9 mouse cellular contexts compared by ENCODE assay signal in the genomic region with DNA sequence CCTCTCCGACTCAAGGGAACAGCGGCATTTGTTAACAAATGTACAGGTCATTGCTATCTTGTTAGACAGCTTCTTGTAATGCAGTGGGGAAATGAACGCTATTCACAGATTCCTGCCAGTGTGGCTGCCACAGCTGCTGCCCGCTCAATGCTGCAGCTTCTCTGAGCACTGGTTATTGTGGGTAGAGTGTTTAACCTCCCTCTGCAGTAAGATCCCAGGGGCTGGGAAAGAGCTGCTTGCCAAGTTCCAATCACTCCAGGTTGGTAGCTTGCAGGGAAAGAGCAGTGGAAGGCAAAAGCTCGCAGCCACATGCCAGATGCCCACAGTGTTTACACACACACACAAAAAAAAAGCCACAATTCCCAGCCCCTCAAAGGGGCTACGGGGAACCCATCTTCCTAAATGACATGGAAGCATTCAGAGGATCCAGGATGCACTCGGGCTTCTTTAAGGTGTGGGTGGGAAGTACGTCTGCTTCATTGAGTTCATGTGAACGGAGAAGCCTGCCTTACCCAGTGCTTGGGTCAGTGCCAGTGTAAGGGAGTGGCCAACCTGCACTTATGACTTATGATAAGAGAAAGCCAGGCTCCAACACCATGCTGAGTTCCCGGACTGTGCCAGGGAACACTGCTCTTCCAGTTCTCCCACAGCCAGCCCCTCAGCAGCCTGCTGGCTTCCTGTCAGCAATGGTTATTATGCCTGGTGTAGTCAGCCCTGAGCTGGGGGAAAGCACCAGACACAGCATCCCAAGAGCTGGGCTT. TPM values are rescaled to one million over a fixed set of nuclear protein-coding genes. Genes with fewer than 3 reads are reported as not detected.
DNase-seq lines count a peak whose midpoint lies in the region; ATAC-seq and TF ChIP-seq lines count a peak whose summit lies in the region.
"Had no signal": no experiment of that assay in that cellular context is flagged by ENCODE, and none has a peak within 500 bp of the region (broad histone marks: within the 10 kb centered on the region; RNA-seq: fewer than 3 reads in every experiment).

No protein-coding gene starts in this region.

- no peak overlapping the region for H3K4me2 ChIP-seq in embryonic facial prominence, embryonic 13.5 days
- H3K4me2 ChIP-seq in midbrain, embryonic 14.5 days (ENCODE audit: low read length), result no peak overlapping the region
- H3K4me2 ChIP-seq in midbrain, embryonic 11.5 days, result no peak overlapping the region
- H3K4me2 ChIP-seq in forebrain, postnatal 0 days (ENCODE audit: low read depth), result no peak overlapping the region
- no peak overlapping the region for H3K4me2 ChIP-seq in stomach, embryonic 15.5 days

- no peaks in the 10 kb centered on the region for H3K9me3 ChIP-seq in embryonic facial prominence, embryonic 13.5 days
- H3K9me3 ChIP-seq in embryonic facial prominence, embryonic 10.5 days, result no peaks in the 10 kb centered on the region
- H3K9me3 ChIP-seq in midbrain, embryonic 14.5 days (ENCODE audit: control insufficient read depth, low read length), result no peaks in the 10 kb centered on the region
- H3K9me3 ChIP-seq in midbrain, embryonic 11.5 days (ENCODE audit: control insufficient read depth, low read length), result no peaks in the 10 kb centered on the region
- H3K9me3 ChIP-seq in forebrain, postnatal 0 days (ENCODE audit: low read length), result no peaks in the 10 kb centered on the region
- H3K9me3 ChIP-seq in stomach, embryonic 15.5 days, result no peaks in the 10 kb centered on the region

- H3K27ac ChIP-seq in embryonic facial prominence, embryonic 13.5 days, result peak overlapping the region; percentile 66
- no peak overlapping the region for H3K27ac ChIP-seq in embryonic facial prominence, embryonic 10.5 days (replicated peaks)
- H3K27ac ChIP-seq in midbrain, embryonic 14.5 days (replicated peaks; ENCODE audit: low read depth, low read length), result 0 out of 2 replicates have a peak overlapping the region, but pooled peaks have one; percentile 8
- no peak overlapping the region for H3K27ac ChIP-seq in midbrain, embryonic 11.5 days (ENCODE audit: low read depth, low read length)
- no peak overlapping the region for H3K27ac ChIP-seq in forebrain, postnatal 0 days (ENCODE audit: low read depth, low read length)
- 0 out of 2 replicates have a peak overlapping the region, but pooled peaks have one; percentile 36 for H3K27ac ChIP-seq in stomach, embryonic 15.5 days

- peaks cover 10% of the 10 kb centered on the region; the same call in 1 of the 2 replicates for H3K36me3 ChIP-seq in embryonic facial prominence, embryonic 13.5 days
- H3K36me3 ChIP-seq in embryonic facial prominence, embryonic 10.5 days (replicated peaks), result peaks cover 12% of the 10 kb centered on the region; the same call in 1 of the 2 replicates
- H3K36me3 ChIP-seq in midbrain, embryonic 14.5 days (ENCODE audit: control insufficient read depth, insufficient read depth, low read length), result no peaks in the 10 kb centered on the region
- no peaks in the 10 kb centered on the region for H3K36me3 ChIP-seq in midbrain, embryonic 11.5 days (ENCODE audit: control insufficient read depth, insufficient read depth, low read length)
- no peaks in the 10 kb centered on the region for H3K36me3 ChIP-seq in forebrain, postnatal 0 days (ENCODE audit: insufficient read depth)
- H3K36me3 ChIP-seq in stomach, embryonic 15.5 days, result peaks cover 7% of the 10 kb centered on the region; the same call in 1 of the 2 replicates

- no peaks in the 10 kb centered on the region for H3K27me3 ChIP-seq in embryonic facial prominence, embryonic 13.5 days
- H3K27me3 ChIP-seq in embryonic facial prominence, embryonic 10.5 days (replicated peaks; ENCODE audit: low read depth, poor library complexity, severe bottlenecking), result peaks cover 4% of the 10 kb centered on the region; the same call in 1 of the 2 replicates
- no peaks in the 10 kb centered on the region for H3K27me3 ChIP-seq in midbrain, embryonic 14.5 days (ENCODE audit: control insufficient read depth, insufficient read depth, low read length)
- no peaks in the 10 kb centered on the region; the same call in 1 of the 2 replicates for H3K27me3 ChIP-seq in midbrain, embryonic 11.5 days (ENCODE audit: control insufficient read depth, insufficient read depth, low read length)
- H3K27me3 ChIP-seq in forebrain, postnatal 0 days (ENCODE audit: insufficient read depth, low read length), result no peaks in the 10 kb centered on the region
- H3K27me3 ChIP-seq in stomach, embryonic 15.5 days (replicated peaks), result no peaks in the 10 kb centered on the region

- 59% methylated on average over 10 of the region's 10 CpGs for WGBS in embryonic facial prominence, embryonic 13.5 days
- WGBS in embryonic facial prominence, embryonic 10.5 days, result 83% methylated on average over 10 of the region's 10 CpGs
- WGBS in midbrain, embryonic 14.5 days, result 72% methylated on average over 10 of the region's 10 CpGs
- 87% methylated on average over 10 of the region's 10 CpGs for WGBS in midbrain, embryonic 11.5 days
- WGBS in forebrain, postnatal 0 days, result 28% methylated on average over 10 of the region's 10 CpGs
- WGBS in stomach, embryonic 15.5 days, result 58% methylated on average over 10 of the region's 10 CpGs

- H3K9ac ChIP-seq in embryonic facial prominence, embryonic 13.5 days, result no peak overlapping the region
- H3K9ac ChIP-seq in midbrain, embryonic 14.5 days (replicated peaks; ENCODE audit: low read length), result no peak overlapping the region
- H3K9ac ChIP-seq in midbrain, embryonic 11.5 days (ENCODE audit: low read length), result no peak overlapping the region
- peak overlapping the region; percentile 18; the same call in 1 of the 2 replicates for H3K9ac ChIP-seq in forebrain, postnatal 0 days
- H3K9ac ChIP-seq in stomach, embryonic 15.5 days, result no peak overlapping the region

- H3K4me1 ChIP-seq in embryonic facial prominence, embryonic 13.5 days, result peaks cover 16% of the 10 kb centered on the region
- H3K4me1 ChIP-seq in embryonic facial prominence, embryonic 10.5 days, result peaks cover 8% of the 10 kb centered on the region; the same call in 1 of the 2 replicates
- peaks cover 10% of the 10 kb centered on the region; the same call in 1 of the 2 replicates for H3K4me1 ChIP-seq in midbrain, embryonic 14.5 days (ENCODE audit: control insufficient read depth, insufficient read depth, low read length)
- H3K4me1 ChIP-seq in midbrain, embryonic 11.5 days (ENCODE audit: control insufficient read depth, insufficient read depth, low read length), result 0 out of 2 replicates have a peak, but pooled peaks cover 2% of the 10 kb centered on the region
- H3K4me1 ChIP-seq in forebrain, postnatal 0 days (ENCODE audit: insufficient read depth), result 0 out of 2 replicates have a peak, but pooled peaks cover 3% of the 10 kb centered on the region
- peaks cover 6% of the 10 kb centered on the region; the same call in 1 of the 2 replicates for H3K4me1 ChIP-seq in stomach, embryonic 15.5 days

- no peak for DNase-seq in embryonic facial prominence, embryonic 10.5 days (ENCODE audit: low spot score)
- DNase-seq in midbrain, embryonic 14.5 days, result peak; percentile 30
- no peak for DNase-seq in midbrain, embryonic 11.5 days (ENCODE audit: low spot score, missing footprints)
- DNase-seq in forebrain, postnatal 0 days, result peak; percentile 36
- peak; percentile 79 to 85 for DNase-seq in lung, adult 18-20 months
- no peak for DNase-seq in thymus, postnatal 0 days (ENCODE audit: low spot score)

- no peak overlapping the region for H3K4me3 ChIP-seq in embryonic facial prominence, embryonic 13.5 days
- no peak overlapping the region for H3K4me3 ChIP-seq in embryonic facial prominence, embryonic 10.5 days
- H3K4me3 ChIP-seq in midbrain, embryonic 14.5 days (replicated peaks; ENCODE audit: low read depth, low read length), result no peak overlapping the region
- no peak overlapping the region for H3K4me3 ChIP-seq in midbrain, embryonic 11.5 days (ENCODE audit: low read depth, low read length)
- no peak overlapping the region for H3K4me3 ChIP-seq in forebrain, postnatal 0 days (ENCODE audit: low read depth, low read length)
- no peak overlapping the region for H3K4me3 ChIP-seq in stomach, embryonic 15.5 days (replicated peaks)

- TF ChIP-seq CTCF in forebrain, postnatal 0 days (IDR thresholded peaks at IDR 0.05; ENCODE audit: low read depth), result no peak

- no peak; the same call in 1 of the 2 replicates for ATAC-seq in embryonic facial prominence, embryonic 13.5 days (ENCODE audit: insufficient number of reproducible peaks, insufficient read depth, low FRiP score, low TSS enrichment, low read depth)
- no peak for ATAC-seq in midbrain, embryonic 14.5 days (ENCODE audit: low FRiP score, low TSS enrichment)
- no peak for ATAC-seq in midbrain, embryonic 11.5 days (ENCODE audit: low FRiP score)
- ATAC-seq in forebrain, postnatal 0 days, result peak; percentile 76
- peak; percentile 79; the same call in 1 of the 2 replicates for ATAC-seq in stomach, embryonic 15.5 days (ENCODE audit: insufficient read depth, low FRiP score, low read depth)

RNA-seq across cellular contexts. Expression of a gene that starts 14.2 kb away (rescaled TPM):
- 22.0 and 27.5 TPM in 2 replicates for polyA plus RNA-seq in embryonic facial prominence, embryonic 13.5 days (2015; fragmentation: Nextera tagmentation; extraction: Ambion mirVana)
- polyA plus RNA-seq in embryonic facial prominence, embryonic 10.5 days (2016; fragmentation: Nextera tagmentation; extraction: Ambion mirVana), result 18.0 and 18.9 TPM in 2 replicates
- polyA plus RNA-seq in midbrain, embryonic 14.5 days (2014; fragmentation: Nextera tagmentation; extraction: Ambion mirVana), result 7.2 and 11.2 TPM in 2 replicates
- polyA plus RNA-seq in midbrain, embryonic 11.5 days (2014; fragmentation: Nextera tagmentation; extraction: Ambion mirVana), result 15.3 and 15.4 TPM in 2 replicates
- 16.9 and 23.3 TPM in 2 replicates for total RNA-seq in forebrain, postnatal 0 days (2014; rRNA removed)
- polyA plus RNA-seq in forebrain, postnatal 0 days (2015; fragmentation: Nextera tagmentation; extraction: Ambion mirVana), result 16.2 and 18.9 TPM in 2 replicates
- polyA plus RNA-seq in stomach, embryonic 15.5 days (2015; fragmentation: Nextera tagmentation; extraction: Ambion mirVana), result 67.2 and 74.4 TPM in 2 replicates
- polyA plus RNA-seq in thymus, postnatal 0 days (2015; fragmentation: Nextera tagmentation; extraction: Ambion mirVana), result 16.5 and 18.9 TPM in 2 replicates

RNA-seq across cellular contexts. Expression of a gene that starts 44.9 kb away (rescaled TPM):
- polyA plus RNA-seq in embryonic facial prominence, embryonic 13.5 days (2015; fragmentation: Nextera tagmentation; extraction: Ambion mirVana), result not detected in 2 replicates
- polyA plus RNA-seq in embryonic facial prominence, embryonic 10.5 days (2016; fragmentation: Nextera tagmentation; extraction: Ambion mirVana), result not detected in 2 replicates
- not detected in 2 replicates for polyA plus RNA-seq in midbrain, embryonic 14.5 days (2014; fragmentation: Nextera tagmentation; extraction: Ambion mirVana)
- not detected in 2 replicates for polyA plus RNA-seq in midbrain, embryonic 11.5 days (2014; fragmentation: Nextera tagmentation; extraction: Ambion mirVana)
- total RNA-seq in forebrain, postnatal 0 days (2014; rRNA removed), result not detected in 2 replicates
- not detected in 2 replicates for polyA plus RNA-seq in forebrain, postnatal 0 days (2015; fragmentation: Nextera tagmentation; extraction: Ambion mirVana)
- polyA plus RNA-seq in stomach, embryonic 15.5 days (2015; fragmentation: Nextera tagmentation; extraction: Ambion mirVana), result not detected in 2 replicates
- polyA plus RNA-seq in thymus, postnatal 0 days (2015; fragmentation: Nextera tagmentation; extraction: Ambion mirVana), result 0.13 and 0.18 TPM in 2 replicates
- total RNA-seq: left cerebral cortex, postnatal 10 days had no signal

Comparison
In these comparisons a context has a peak if more than half of its experiments do, and no peak if none do; other contexts are left out.
1. H3K27ac ChIP-seq: peak in embryonic facial prominence, embryonic 13.5 days (single experiment), midbrain, embryonic 14.5 days (single experiment) and stomach, embryonic 15.5 days (single experiment); none in embryonic facial prominence, embryonic 10.5 days (single experiment), midbrain, embryonic 11.5 days (single experiment) and forebrain, postnatal 0 days (single experiment).
2. DNase-seq: peak in midbrain, embryonic 14.5 days (single experiment), forebrain, postnatal 0 days (single experiment) and lung, adult 18-20 months (2 of 2); none in embryonic facial prominence, embryonic 10.5 days (single experiment), midbrain, embryonic 11.5 days (single experiment) and thymus, postnatal 0 days (single experiment).
3. ATAC-seq: peak in forebrain, postnatal 0 days (single experiment) and stomach, embryonic 15.5 days (single experiment); none in embryonic facial prominence, embryonic 13.5 days (single experiment), midbrain, embryonic 14.5 days (single experiment) and midbrain, embryonic 11.5 days (single experiment).